Mouse (Mus musculus) thymus, postnatal 36 days (tissue): ENCODE data around the gene Ablim1.

Experiments
- DNase-seq, 2 experiments: peaks; one replicate each; pipeline ENCODE4 v3.0.0; 2022; ENCODE audit warnings: mixed read lengths in 2 of 2

The Ablim1 gene

GRCm38 (mm10) chr19:57340900-57341742, 26.4 kb upstream of the Ablim1 start:
- DNase-seq = no peak

GRCm38 (mm10) chr19:57339281-57339864, 24.7 kb upstream of the Ablim1 start:
- DNase-seq = no peak

- DNase-seq = no peak
Observed at GRCm38 (mm10) chr19:57335135-57335534, 20.4 kb upstream of the Ablim1 start.

GRCm38 (mm10) chr19:57333356-57333755, 18.6 kb upstream of the Ablim1 start:
- no peak for DNase-seq

GRCm38 (mm10) chr19:57331237-57331636, 16.5 kb upstream of the Ablim1 start:
- no peak for DNase-seq

GRCm38 (mm10) chr19:57330309-57330708, 15.6 kb upstream of the Ablim1 start:
- DNase-seq = no peak

GRCm38 (mm10) chr19:57328792-57329191, 14.1 kb upstream of the Ablim1 start:
- DNase-seq = no peak

- DNase-seq = no peak
Observed at GRCm38 (mm10) chr19:57328269-57328668, 13.6 kb upstream of the Ablim1 start.

- no peak for DNase-seq
Observed at GRCm38 (mm10) chr19:57327679-57328078, 13.0 kb upstream of the Ablim1 start.

GRCm38 (mm10) chr19:57325748-57326300, 11.1 kb upstream of the Ablim1 start:
- DNase-seq = peak; percentile 47 to 58

- no peak for DNase-seq
Observed at GRCm38 (mm10) chr19:57323087-57323486, 8.4 kb upstream of the Ablim1 start.

GRCm38 (mm10) chr19:57322491-57322890, 7.8 kb upstream of the Ablim1 start:
- no peak for DNase-seq

GRCm38 (mm10) chr19:57321839-57322238, 7.1 kb upstream of the Ablim1 start:
- DNase-seq = no peak

- DNase-seq = no peak
Observed at GRCm38 (mm10) chr19:57320656-57321382, 6.1 kb upstream of the Ablim1 start.

GRCm38 (mm10) chr19:57316597-57316996, 1.9 kb upstream of the Ablim1 start:
- DNase-seq = no peak

- no peak for DNase-seq
Observed at GRCm38 (mm10) chr19:57315013-57315565, 370 bp upstream of the Ablim1 start.

GRCm38 (mm10) chr19:57313891-57314345, 801 bp downstream of the Ablim1 start:
- DNase-seq = no peak

GRCm38 (mm10) chr19:57313226-57313625, 1.5 kb downstream of the Ablim1 start:
- DNase-seq = no peak

- no peak for DNase-seq
Observed at GRCm38 (mm10) chr19:57309980-57310379, 4.7 kb downstream of the Ablim1 start.

GRCm38 (mm10) chr19:57306601-57307000, 8.1 kb downstream of the Ablim1 start:
- DNase-seq = no peak

GRCm38 (mm10) chr19:57305972-57306371, 8.7 kb downstream of the Ablim1 start:
- DNase-seq = no peak

- DNase-seq = no peak
Observed at GRCm38 (mm10) chr19:57304666-57305065, 10.1 kb downstream of the Ablim1 start.

- no peak for DNase-seq
Observed at GRCm38 (mm10) chr19:57301961-57302395, 12.7 kb downstream of the Ablim1 start.
